Mouse (Mus musculus): Measurements from ENCODE around the gene Upf3a. TPM values are rescaled to one million over a fixed set of nuclear protein-coding genes. Genes with fewer than 3 reads are reported as not detected.
A peak's percentile ranks its signal among the peaks of the same experiment; 100 is the strongest.
"Not testable (repeated sequence)": the region's sequence is repeated elsewhere in the genome, so short reads cannot be mapped to it uniquely, and the experiment has no call there.

Gene Upf3a
- 10 to 100 TPM in 1 of 2 experiments, 1 to 10 TPM in 1; 8.2 to 10.3 TPM for total RNA-seq (2021)
- long read RNA-seq, experiment 1, transcript Upf3a-201 (9 exons, 2,057 nt) = major isoform, 13 of 17 reads
- long read RNA-seq, experiment 1, partial matches to known transcripts = 1 of 17 reads
- long read RNA-seq, experiment 1, other reads (novel, unspliced or antisense) = 1 of 17 reads
- long read RNA-seq, experiment 2, transcript Upf3a-201 (9 exons, 2,057 nt) = major isoform, 13 of 14 reads
- long read RNA-seq, experiment 2, partial matches to known transcripts = 1 of 14 reads
- long read RNA-seq, experiment 2, other reads (novel, unspliced or antisense) = 0 of 14 reads

- DNase-seq (ENCODE audit: low spot score) = peak; percentile 91
Observed at GRCm38 (mm10) chr8:13785250-13785763, at the start of gene Upf3a. TSS of gene Upf3a (plus strand) at chr8:13785615.

- DNase-seq (ENCODE audit: low spot score) = no peak
Observed at GRCm38 (mm10) chr8:13740323-13740770, 45.1 kb upstream of the Upf3a start.

- no peak for DNase-seq (ENCODE audit: low spot score)
Observed at GRCm38 (mm10) chr8:13740817-13741613, 44.4 kb upstream of the Upf3a start.

GRCm38 (mm10) chr8:13746212-13746611 lies 39.2 kb upstream of the Upf3a start:
- DNase-seq (ENCODE audit: low spot score) = not testable (repeated sequence)

- DNase-seq (ENCODE audit: low spot score) = no peak
Observed at GRCm38 (mm10) chr8:13747626-13748025, 37.8 kb upstream of the Upf3a start.

GRCm38 (mm10) chr8:13753680-13754079 lies 31.7 kb upstream of the Upf3a start:
- DNase-seq (ENCODE audit: low spot score) = peak; percentile 80

GRCm38 (mm10) chr8:13756480-13756879 lies 28.9 kb upstream of the Upf3a start:
- DNase-seq (ENCODE audit: low spot score) = no peak

- peak; percentile 91 for DNase-seq (ENCODE audit: low spot score)
Observed at GRCm38 (mm10) chr8:13756982-13757804, 28.2 kb upstream of the Upf3a start, which contains the start of gene Cdc16. TSS of gene Cdc16 (plus strand) at chr8:13757676.

GRCm38 (mm10) chr8:13757805-13758727 lies 27.3 kb upstream of the Upf3a start:
- DNase-seq (ENCODE audit: low spot score) = peak; percentile 50

- no peak for DNase-seq (ENCODE audit: low spot score)
Observed at GRCm38 (mm10) chr8:13769206-13769605, 16.2 kb upstream of the Upf3a start.

GRCm38 (mm10) chr8:13780536-13780935 lies 4.9 kb upstream of the Upf3a start:
- DNase-seq (ENCODE audit: low spot score) = no peak

GRCm38 (mm10) chr8:13785764-13786299 lies 417 bp downstream of the Upf3a start:
- peak; percentile 96 for DNase-seq (ENCODE audit: low spot score)

GRCm38 (mm10) chr8:13789606-13790005 lies 4.2 kb downstream of the Upf3a start:
- no peak for DNase-seq (ENCODE audit: low spot score)

- no peak for DNase-seq (ENCODE audit: low spot score)
Observed at GRCm38 (mm10) chr8:13793097-13793745, 7.8 kb downstream of the Upf3a start.

- no peak for DNase-seq (ENCODE audit: low spot score)
Observed at GRCm38 (mm10) chr8:13793746-13794101, 8.3 kb downstream of the Upf3a start.

- no peak for DNase-seq (ENCODE audit: low spot score)
Observed at GRCm38 (mm10) chr8:13797676-13798075, 12.3 kb downstream of the Upf3a start.

- no peak for DNase-seq (ENCODE audit: low spot score)
Observed at GRCm38 (mm10) chr8:13799566-13799965, 14.2 kb downstream of the Upf3a start.

GRCm38 (mm10) chr8:13828598-13829172 lies 43.3 kb downstream of the Upf3a start:
- DNase-seq (ENCODE audit: low spot score) = no peak

- DNase-seq (ENCODE audit: low spot score) = not testable (repeated sequence)
Observed at GRCm38 (mm10) chr8:13838289-13838688, 52.9 kb downstream of the Upf3a start, which contains the start of gene AF366264. TSS of gene AF366264 (minus strand) at chr8:13838389.

All from gastrocnemius, adult 18-20 months (tissue).